Comparison of ENCODE assay signal across 9 mouse cellular contexts in the genomic region with DNA sequence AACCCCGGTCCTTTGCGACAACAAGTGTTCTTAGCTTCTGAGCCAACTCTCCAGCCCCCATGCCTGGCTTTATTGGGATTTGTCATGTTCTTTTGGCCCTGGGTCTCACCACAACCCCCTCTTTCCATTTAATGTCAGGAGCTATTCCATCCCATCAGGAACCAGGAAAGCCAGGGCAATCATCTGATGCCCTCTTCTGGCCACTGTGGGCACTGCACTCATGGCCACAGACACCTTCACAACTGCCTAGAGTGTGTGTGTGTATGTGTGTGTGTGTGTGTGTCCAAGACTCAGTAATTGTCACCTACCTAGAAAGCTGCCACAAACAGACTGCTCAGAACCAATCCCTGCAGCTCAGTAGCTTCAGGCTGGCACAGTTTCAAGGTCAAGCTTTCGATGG. TPM values are rescaled to one million over a fixed set of nuclear protein-coding genes. Genes with fewer than 3 reads are reported as not detected.
DNase-seq lines count a peak whose midpoint lies in the region; ATAC-seq lines count a peak whose summit lies in the region.
"Had no signal": no experiment of that assay in that cellular context is flagged by ENCODE, and none has a peak within 500 bp of the region (broad histone marks: within the 10 kb centered on the region; RNA-seq: fewer than 3 reads in every experiment).

No protein-coding gene starts in this region.

- no peaks in the 10 kb centered on the region for H3K9me3 ChIP-seq in kidney, embryonic 16.5 days (ENCODE audit: low read length)
- no peaks in the 10 kb centered on the region for H3K9me3 ChIP-seq in embryonic facial prominence, embryonic 11.5 days (replicated peaks; ENCODE audit: control insufficient read depth, low read length)

- peak; percentile 57 for DNase-seq in CD4-positive, CD25-positive, alpha-beta regulatory T cell, adult 2 months (ENCODE audit: low read depth, low spot score)
- peak; percentile 57 for DNase-seq in kidney, adult 11 months
- peak; percentile 74 for DNase-seq in ES-CJ7 (ENCODE audit: low read depth, low spot score)
- peak; percentile 39 for DNase-seq in embryonic facial prominence, embryonic 11.5 days (ENCODE audit: low spot score)
- peak; percentile 46 for DNase-seq in lung, postnatal 14 days
- DNase-seq in thymus, postnatal 14 days: peak; percentile 44

- no peak overlapping the region for H3K27ac ChIP-seq in kidney, embryonic 16.5 days (ENCODE audit: low read length)
- no peak overlapping the region for H3K27ac ChIP-seq in embryonic facial prominence, embryonic 11.5 days (replicated peaks; ENCODE audit: low read depth, low read length)

- no peak overlapping the region for H3K4me3 ChIP-seq in kidney, embryonic 16.5 days (ENCODE audit: low read length)
- H3K4me3 ChIP-seq in embryonic facial prominence, embryonic 11.5 days (ENCODE audit: low read depth, low read length): no peak overlapping the region

- 90% methylated on average over 3 of the region's 3 CpGs for WGBS in kidney, embryonic 16.5 days
- 89% methylated on average over 3 of the region's 3 CpGs for WGBS in embryonic facial prominence, embryonic 11.5 days

- H3K27me3 ChIP-seq in kidney, embryonic 16.5 days (ENCODE audit: insufficient read depth, low read length): no peaks in the 10 kb centered on the region
- H3K27me3 ChIP-seq in embryonic facial prominence, embryonic 11.5 days (ENCODE audit: control insufficient read depth, insufficient read depth, low read length): no peaks in the 10 kb centered on the region

- H3K4me1 ChIP-seq in kidney, embryonic 16.5 days (ENCODE audit: insufficient read depth, low read length): no peaks in the 10 kb centered on the region
- H3K4me1 ChIP-seq in embryonic facial prominence, embryonic 11.5 days (ENCODE audit: control insufficient read depth, insufficient read depth, low read length): no peaks in the 10 kb centered on the region

- H3K36me3 ChIP-seq in kidney, embryonic 16.5 days (ENCODE audit: insufficient read depth, low read length): no peaks in the 10 kb centered on the region
- H3K36me3 ChIP-seq in embryonic facial prominence, embryonic 11.5 days (replicated peaks; ENCODE audit: control insufficient read depth, insufficient read depth, low read depth, low read length): no peaks in the 10 kb centered on the region

- H3K4me2 ChIP-seq in kidney, embryonic 16.5 days (replicated peaks; ENCODE audit: low read depth, low read length): no peak overlapping the region
- H3K4me2 ChIP-seq in embryonic facial prominence, embryonic 11.5 days (ENCODE audit: low read depth, low read length): no peak overlapping the region

- no peak overlapping the region for H3K9ac ChIP-seq in kidney, embryonic 16.5 days (replicated peaks; ENCODE audit: low read length)
- no peak overlapping the region for H3K9ac ChIP-seq in embryonic facial prominence, embryonic 11.5 days (replicated peaks; ENCODE audit: low read length)

- no peak for ATAC-seq in CD4-positive, CD25-positive, alpha-beta regulatory T cell, adult 4 months
- no peak for ATAC-seq in kidney, embryonic 16.5 days (ENCODE audit: low FRiP score, low TSS enrichment)
- ATAC-seq in embryonic facial prominence, embryonic 11.5 days (replicated peaks; ENCODE audit: insufficient number of reproducible peaks, low FRiP score, low TSS enrichment, low read depth): no peak

RNA-seq across cellular contexts. Expression of a gene that starts 23.0 kb away (rescaled TPM):
- polyA plus RNA-seq in CD4-positive, CD25-positive, alpha-beta regulatory T cell, adult 4 months (2017; shearing (Covaris generic)): 10 to 100 TPM; 56.3 to 97.3 TPM
- polyA plus RNA-seq in kidney, embryonic 16.5 days (2015; fragmentation: Nextera tagmentation; extraction: Ambion mirVana): 194 and 197 TPM in 2 replicates
- polyA plus RNA-seq in embryonic facial prominence, embryonic 11.5 days (2014; fragmentation: Nextera tagmentation; extraction: Ambion mirVana): 142 and 143 TPM in 2 replicates

RNA-seq across cellular contexts. Expression of a gene that starts 23.5 kb away (rescaled TPM):
- 10 to 100 TPM; 10.7 to 12.8 TPM for polyA plus RNA-seq in CD4-positive, CD25-positive, alpha-beta regulatory T cell, adult 4 months (2017; shearing (Covaris generic))
- 2.9 and 7.7 TPM in 2 replicates for polyA plus RNA-seq in kidney, embryonic 16.5 days (2015; fragmentation: Nextera tagmentation; extraction: Ambion mirVana)
- polyA plus RNA-seq in embryonic facial prominence, embryonic 11.5 days (2014; fragmentation: Nextera tagmentation; extraction: Ambion mirVana): 3.1 TPM in 1 of 2 replicates, not detected in the other
- polyA plus RNA-seq: lung, embryonic 16.5 days had no signal

RNA-seq across cellular contexts. Expression of a gene that starts 25.1 kb away (rescaled TPM):
- 10 to 100 TPM in 1 of 2 experiments, 1 to 10 TPM in 1; 6.2 to 11.6 TPM for polyA plus RNA-seq in CD4-positive, CD25-positive, alpha-beta regulatory T cell, adult 4 months (2017; shearing (Covaris generic))
- 20.4 and 22.4 TPM in 2 replicates for polyA plus RNA-seq in kidney, embryonic 16.5 days (2015; fragmentation: Nextera tagmentation; extraction: Ambion mirVana)
- polyA plus RNA-seq in embryonic facial prominence, embryonic 11.5 days (2014; fragmentation: Nextera tagmentation; extraction: Ambion mirVana): 6.5 and 8.1 TPM in 2 replicates

RNA-seq across cellular contexts. Expression of a gene that starts 46.8 kb away (rescaled TPM):
- polyA plus RNA-seq in CD4-positive, CD25-positive, alpha-beta regulatory T cell, adult 4 months (2017; shearing (Covaris generic)): 100 to 1,000 TPM; 131 to 191 TPM
- polyA plus RNA-seq in kidney, embryonic 16.5 days (2015; fragmentation: Nextera tagmentation; extraction: Ambion mirVana): 130 and 138 TPM in 2 replicates
- polyA plus RNA-seq in embryonic facial prominence, embryonic 11.5 days (2014; fragmentation: Nextera tagmentation; extraction: Ambion mirVana): 321 and 363 TPM in 2 replicates
